Mouse (Mus musculus) brain, embryonic 14.5 days (tissue): ENCODE measurements around the gene Gtf2ird2.

Experiments used
- CTCF ChIP-seq: fragments of 200-500 bp; IDR thresholded peaks from 2 replicates; pipeline ENCODE4 v1.5.1; 2012; ENCODE audit warnings: inconsistent platforms, mild to moderate bottlenecking, moderate library complexity, borderline replicate concordance; ENCODE audit not compliant: insufficient read depth, insufficient read length; ENCODE audit errors: extremely low read depth
- POLR2A ChIP-seq: fragments of 200-500 bp; IDR thresholded peaks from 2 replicates; pipeline ENCODE4 v1.6.1; 2012; ENCODE audit warnings: mild to moderate bottlenecking, inconsistent platforms, borderline replicate concordance; ENCODE audit not compliant: poor library complexity, insufficient read depth, insufficient read length, severe bottlenecking; ENCODE audit errors: extremely low read depth

- TF ChIP-seq CTCF (no peak), POLR2A (no peak)
Measured at GRCm38 (mm10) chr5:134168033-134168432, 15.8 kb upstream of the Gtf2ird2 start.
